Mouse (Mus musculus): ENCODE measurements around the gene Lama5. TPM values are rescaled to one million over a fixed set of nuclear protein-coding genes. Genes with fewer than 3 reads are reported as not detected.

The Lama5 gene
- polyA plus RNA-seq, 1 experiment from 2014 or later, result 2.7 TPM

DNA sequence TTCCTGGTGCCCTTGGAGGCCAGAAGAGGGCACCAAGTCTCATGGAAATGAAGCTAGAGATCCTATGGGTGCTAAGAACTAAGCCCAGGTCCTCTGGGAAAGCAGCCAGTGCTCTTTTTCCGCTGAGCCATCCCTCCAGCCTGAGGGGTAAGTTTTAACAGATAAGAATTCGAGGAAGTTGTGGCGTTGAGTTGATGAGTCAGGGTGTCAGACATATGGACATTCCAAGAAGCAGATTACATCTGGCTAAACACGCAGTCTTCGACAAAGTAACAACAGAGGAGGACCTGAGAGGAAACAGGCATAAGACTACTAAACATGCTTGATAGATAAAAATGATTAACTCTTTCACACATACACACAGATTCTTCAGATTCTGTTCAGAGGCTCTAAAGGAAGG is 12.9 kb upstream of the Lama5 start:
- ATAC-seq (no peak), DNase-seq (ENCODE audit: low spot score) (no peak)
- Histone ChIP-seq H3K4me3 (ENCODE audit: low read depth, low read length) (no peak overlapping the region), H3K36me3 (ENCODE audit: control insufficient read depth, insufficient read depth, low read length) (no peaks in the 10 kb centered on the region), H3K27me3 (replicated peaks; ENCODE audit: control insufficient read depth, insufficient read depth, low read length) (no peaks in the 10 kb centered on the region), H3K9ac (ENCODE audit: low read length) (no peak overlapping the region), H3K4me2 (ENCODE audit: low read length) (no peak overlapping the region), H3K4me1 (ENCODE audit: control insufficient read depth, insufficient read depth, low read length) (no peaks in the 10 kb centered on the region), H3K27ac (ENCODE audit: low read depth, low read length) (no peak overlapping the region), H3K9me3 (replicated peaks; ENCODE audit: control insufficient read depth, low read length) (no peaks in the 10 kb centered on the region)
- WGBS, result 89% methylated on average over 5 of the region's 5 CpGs

GRCm38 (mm10) chr2:180237601-180238345 is 12.1 kb upstream of the Lama5 start:
- WGBS, result 88% methylated on average over 7 of the region's 7 CpGs
- no peak overlapping the region for H3K4me3 ChIP-seq (ENCODE audit: low read depth, low read length)
- no peak for DNase-seq (ENCODE audit: low spot score)

GRCm38 (mm10) chr2:180236930-180237329 is 11.3 kb upstream of the Lama5 start:
- Histone ChIP-seq H3K9me3 (replicated peaks; ENCODE audit: control insufficient read depth, low read length) (no peaks in the 10 kb centered on the region), H3K4me3 (ENCODE audit: low read depth, low read length) (no peak overlapping the region), H3K9ac (ENCODE audit: low read length) (no peak overlapping the region), H3K4me2 (ENCODE audit: low read length) (no peak overlapping the region), H3K4me1 (ENCODE audit: control insufficient read depth, insufficient read depth, low read length) (no peaks in the 10 kb centered on the region), H3K27ac (ENCODE audit: low read depth, low read length) (no peak overlapping the region), H3K36me3 (ENCODE audit: control insufficient read depth, insufficient read depth, low read length) (no peaks in the 10 kb centered on the region), H3K27me3 (replicated peaks; ENCODE audit: control insufficient read depth, insufficient read depth, low read length) (no peaks in the 10 kb centered on the region)
- no peak for ATAC-seq
- WGBS, result 90% methylated on average over 3 of the region's 3 CpGs
- no peak for DNase-seq (ENCODE audit: low spot score)

More at GRCm38 (mm10) chr2:180237601-180238345, 12.1 kb upstream of the Lama5 start:
- no peak overlapping the region for H3K4me2 ChIP-seq (ENCODE audit: low read length)
- no peaks in the 10 kb centered on the region for H3K27me3 ChIP-seq (replicated peaks; ENCODE audit: control insufficient read depth, insufficient read depth, low read length)
- no peak for ATAC-seq
- no peak overlapping the region for H3K9ac ChIP-seq (ENCODE audit: low read length)
- no peaks in the 10 kb centered on the region for H3K36me3 ChIP-seq (ENCODE audit: control insufficient read depth, insufficient read depth, low read length)
- H3K27ac ChIP-seq (ENCODE audit: low read depth, low read length), result no peak overlapping the region
- no peaks in the 10 kb centered on the region for H3K4me1 ChIP-seq (ENCODE audit: control insufficient read depth, insufficient read depth, low read length)
- no peaks in the 10 kb centered on the region for H3K9me3 ChIP-seq (replicated peaks; ENCODE audit: control insufficient read depth, low read length)

- Histone ChIP-seq H3K4me3 (ENCODE audit: low read depth, low read length) (no peak overlapping the region), H3K27me3 (replicated peaks; ENCODE audit: control insufficient read depth, insufficient read depth, low read length) (no peaks in the 10 kb centered on the region), H3K4me2 (ENCODE audit: low read length) (no peak overlapping the region), H3K36me3 (ENCODE audit: control insufficient read depth, insufficient read depth, low read length) (no peaks in the 10 kb centered on the region), H3K27ac (ENCODE audit: low read depth, low read length) (no peak overlapping the region), H3K9me3 (replicated peaks; ENCODE audit: control insufficient read depth, low read length) (no peaks in the 10 kb centered on the region), H3K4me1 (ENCODE audit: control insufficient read depth, insufficient read depth, low read length) (no peaks in the 10 kb centered on the region), H3K9ac (ENCODE audit: low read length) (no peak overlapping the region)
- ATAC-seq, result no peak
- no peak for DNase-seq (ENCODE audit: low spot score)
- WGBS, result 57% methylated on average over 3 of the region's 3 CpGs
Observed at GRCm38 (mm10) chr2:180236500-180236899, 10.8 kb upstream of the Lama5 start.

GRCm38 (mm10) chr2:180235788-180236187 is 10.1 kb upstream of the Lama5 start:
- H3K4me2 ChIP-seq (ENCODE audit: low read length), result no peak overlapping the region
- no peaks in the 10 kb centered on the region for H3K9me3 ChIP-seq (replicated peaks; ENCODE audit: control insufficient read depth, low read length)
- H3K9ac ChIP-seq (ENCODE audit: low read length), result no peak overlapping the region
- no peak overlapping the region for H3K27ac ChIP-seq (ENCODE audit: low read depth, low read length)
- no peak overlapping the region for H3K4me3 ChIP-seq (ENCODE audit: low read depth, low read length)
- H3K4me1 ChIP-seq (ENCODE audit: control insufficient read depth, insufficient read depth, low read length), result no peaks in the 10 kb centered on the region
- 91% methylated on average over 4 of the region's 4 CpGs for WGBS
- H3K36me3 ChIP-seq (ENCODE audit: control insufficient read depth, insufficient read depth, low read length), result no peaks in the 10 kb centered on the region
- ATAC-seq, result no peak
- no peak for DNase-seq (ENCODE audit: low spot score)
- H3K27me3 ChIP-seq (replicated peaks; ENCODE audit: control insufficient read depth, insufficient read depth, low read length), result no peaks in the 10 kb centered on the region

- no peaks in the 10 kb centered on the region for H3K27me3 ChIP-seq (replicated peaks; ENCODE audit: control insufficient read depth, insufficient read depth, low read length)
- no peak for ATAC-seq
- no peak overlapping the region; the same call in 1 of the 2 replicates for H3K27ac ChIP-seq (ENCODE audit: low read depth, low read length)
- no peaks in the 10 kb centered on the region for H3K4me1 ChIP-seq (ENCODE audit: control insufficient read depth, insufficient read depth, low read length)
- DNase-seq (ENCODE audit: low spot score), result no peak
- H3K4me3 ChIP-seq (ENCODE audit: low read depth, low read length), result no peak overlapping the region
- WGBS, result 53% methylated on average over 6 of the region's 6 CpGs
- no peaks in the 10 kb centered on the region for H3K9me3 ChIP-seq (replicated peaks; ENCODE audit: control insufficient read depth, low read length)
- no peaks in the 10 kb centered on the region for H3K36me3 ChIP-seq (ENCODE audit: control insufficient read depth, insufficient read depth, low read length)
- H3K4me2 ChIP-seq (ENCODE audit: low read length), result no peak overlapping the region
- H3K9ac ChIP-seq (ENCODE audit: low read length), result no peak overlapping the region
Observed at GRCm38 (mm10) chr2:180234980-180235379, 9.3 kb upstream of the Lama5 start.

DNA sequence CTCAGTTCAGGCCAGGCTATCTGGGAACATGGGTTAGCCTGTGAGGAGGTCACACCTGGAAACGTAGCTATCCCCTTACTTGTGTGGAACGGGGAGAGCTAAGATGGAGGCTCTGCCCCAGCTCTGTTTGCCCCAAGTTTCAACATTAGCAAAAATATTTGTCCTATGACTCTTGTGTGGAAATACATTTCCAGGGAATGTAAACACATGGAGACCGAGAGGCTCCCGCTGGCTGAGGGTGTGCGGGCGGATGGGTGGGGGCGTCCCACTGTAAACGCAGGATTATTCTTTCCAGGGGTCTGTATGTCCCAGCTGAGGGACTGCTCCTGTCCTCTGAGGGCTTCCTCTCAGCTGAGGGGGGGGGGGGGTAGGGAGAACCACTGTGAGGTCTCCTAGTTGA is 8.7 kb upstream of the Lama5 start:
- no peaks in the 10 kb centered on the region for H3K4me1 ChIP-seq (ENCODE audit: control insufficient read depth, insufficient read depth, low read length)
- no peak overlapping the region for H3K9ac ChIP-seq (ENCODE audit: low read length)
- H3K27me3 ChIP-seq (replicated peaks; ENCODE audit: control insufficient read depth, insufficient read depth, low read length), result no peaks in the 10 kb centered on the region
- no peaks in the 10 kb centered on the region for H3K36me3 ChIP-seq (ENCODE audit: control insufficient read depth, insufficient read depth, low read length)
- H3K9me3 ChIP-seq (replicated peaks; ENCODE audit: control insufficient read depth, low read length), result no peaks in the 10 kb centered on the region
- DNase-seq (ENCODE audit: low spot score) (no peak), ATAC-seq (no peak)
- no peak overlapping the region for H3K27ac ChIP-seq (ENCODE audit: low read depth, low read length)
- 96% methylated on average over 8 of the region's 8 CpGs for WGBS
- H3K4me3 ChIP-seq (ENCODE audit: low read depth, low read length), result no peak overlapping the region
- H3K4me2 ChIP-seq (ENCODE audit: low read length), result no peak overlapping the region

GRCm38 (mm10) chr2:180233101-180233904 is 7.6 kb upstream of the Lama5 start:
- no peaks in the 10 kb centered on the region for H3K27me3 ChIP-seq (replicated peaks; ENCODE audit: control insufficient read depth, insufficient read depth, low read length)
- H3K4me1 ChIP-seq (ENCODE audit: control insufficient read depth, insufficient read depth, low read length), result no peaks in the 10 kb centered on the region
- no peaks in the 10 kb centered on the region for H3K9me3 ChIP-seq (replicated peaks; ENCODE audit: control insufficient read depth, low read length)
- no peak overlapping the region for H3K27ac ChIP-seq (ENCODE audit: low read depth, low read length)
- no peak overlapping the region for H3K4me2 ChIP-seq (ENCODE audit: low read length)
- no peak overlapping the region for H3K9ac ChIP-seq (ENCODE audit: low read length)
- H3K4me3 ChIP-seq (ENCODE audit: low read depth, low read length), result no peak overlapping the region
- DNase-seq (ENCODE audit: low spot score), result no peak
- ATAC-seq, result no peak
- H3K36me3 ChIP-seq (ENCODE audit: control insufficient read depth, insufficient read depth, low read length), result no peaks in the 10 kb centered on the region
- WGBS, result 82% methylated on average over 7 of the region's 7 CpGs

- H3K9me3 ChIP-seq (replicated peaks; ENCODE audit: control insufficient read depth, low read length), result no peaks in the 10 kb centered on the region
- no peak for DNase-seq (ENCODE audit: low spot score)
- no peak overlapping the region; the same call in 1 of the 2 replicates for H3K27ac ChIP-seq (ENCODE audit: low read depth, low read length)
- ATAC-seq, result no peak
- H3K4me3 ChIP-seq (ENCODE audit: low read depth, low read length), result no peak overlapping the region
- no peak overlapping the region for H3K9ac ChIP-seq (ENCODE audit: low read length)
- peaks cover 10% of the 10 kb centered on the region for H3K4me1 ChIP-seq (ENCODE audit: control insufficient read depth, insufficient read depth, low read length)
- peaks cover 1% of the 10 kb centered on the region; the same call in 1 of the 2 replicates for H3K27me3 ChIP-seq (replicated peaks; ENCODE audit: control insufficient read depth, insufficient read depth, low read length)
- WGBS, result 52% methylated on average over 4 of the region's 4 CpGs
- H3K36me3 ChIP-seq (ENCODE audit: control insufficient read depth, insufficient read depth, low read length), result no peaks in the 10 kb centered on the region
- H3K4me2 ChIP-seq (ENCODE audit: low read length), result no peak overlapping the region
Observed at GRCm38 (mm10) chr2:180230482-180230881, 4.8 kb upstream of the Lama5 start.
